Mouse (Mus musculus) gastrocnemius, postnatal 36 days (tissue): ENCODE results near the gene Prune1. TPM values are rescaled to one million over a fixed set of nuclear protein-coding genes. Genes with fewer than 3 reads are reported as not detected.

Experiments
- DNase-seq, 2 experiments: peaks; one replicate each; pipeline ENCODE4 v3.0.0; 2022
- intact Hi-C: fragments of 180-260 bp; cut with DNase I; formaldehyde crosslinking; loops from one replicate; pipeline ENCODE4 v1.15.1; 2025
- total RNA-seq, 2 experiments: library from RNA; stranded (reverse); gene quantifications; 2 replicates each; pipeline ENCODE4 v1.2.3; 2021

Prune1 gene
- total RNA-seq, 2 experiments from 2014 or later, result 39.4 to 45.5 TPM

- intact Hi-C loops, result no loop called here
- DNase-seq, result no peak
Observed at GRCm38 (mm10) chr3:95247660-95248336, 34.1 kb downstream of the Prune1 start.

DNA sequence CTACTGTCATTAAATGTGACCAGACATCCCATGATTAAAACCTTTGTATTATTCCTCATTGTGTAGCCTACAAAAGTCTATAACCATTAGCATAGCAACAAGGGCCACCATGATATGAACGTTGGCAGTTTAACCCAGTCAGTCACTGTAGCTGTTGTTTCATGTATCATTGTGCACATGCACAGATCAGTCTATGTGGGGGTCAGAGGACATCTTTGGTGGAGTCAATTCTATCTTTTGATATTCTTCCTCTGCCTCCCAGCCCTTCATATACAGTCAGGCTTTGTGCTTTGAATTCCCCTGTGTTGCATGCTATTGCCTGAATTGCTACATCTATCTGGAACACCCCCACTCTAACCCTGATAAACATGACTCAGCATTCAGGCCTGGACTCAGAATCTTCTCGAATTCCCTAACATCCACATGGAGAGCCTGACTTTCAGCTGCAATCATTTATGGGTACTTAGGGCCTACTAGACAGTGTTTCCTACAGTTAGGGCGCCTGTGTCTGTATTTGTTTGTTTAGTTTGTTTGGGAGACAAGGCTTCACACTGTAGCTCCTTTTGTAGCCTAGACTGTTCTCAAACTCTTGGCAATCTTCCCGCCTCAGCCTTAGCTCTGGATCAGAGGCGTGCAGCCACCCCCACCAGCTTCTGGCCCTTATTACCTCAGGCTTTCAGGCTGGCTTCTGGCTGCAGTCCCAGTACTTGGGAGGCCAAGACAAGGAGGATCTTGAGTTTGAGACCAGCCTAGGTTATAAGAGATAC, 35.2 kb downstream of the Prune1 start:
- intact Hi-C loops, result no loop called here

GRCm38 (mm10) chr3:95243086-95243485, 38.8 kb downstream of the Prune1 start:
- intact Hi-C loops, result no loop called here
- no peak for DNase-seq

More for the DNA sequence above, 35.2 kb downstream of the Prune1 start:
- no peak for DNase-seq

DNA sequence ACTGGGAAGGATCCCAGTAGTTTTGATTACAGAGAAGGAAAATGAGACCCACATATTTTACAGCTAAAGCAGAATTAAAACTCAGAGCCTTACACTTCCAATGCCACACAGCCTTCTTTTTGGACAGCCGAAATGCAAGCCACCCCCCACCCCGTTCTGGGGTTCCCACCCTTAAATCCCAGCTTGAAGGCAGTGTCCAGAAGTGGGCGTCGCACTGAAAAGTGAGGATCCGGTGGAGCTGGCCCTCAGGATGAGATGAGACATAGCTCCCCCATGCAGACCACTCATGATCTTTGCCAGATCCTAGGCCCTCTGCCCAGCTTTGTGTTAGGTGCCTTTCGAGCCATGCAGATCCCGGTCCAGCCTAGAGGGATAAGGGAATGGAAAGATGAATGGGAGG, 40.4 kb downstream of the Prune1 start, which contains the start of gene Gm128:
Gene Gm128 (minus strand): TSS at position 101 of the 400 bp plus-strand sequence.
- intact Hi-C loops, result no loop called here
- DNase-seq, result no peak

- intact Hi-C loops, result no loop called here
- DNase-seq, result no peak
Observed at GRCm38 (mm10) chr3:95240900-95241299, 41.0 kb downstream of the Prune1 start.

- DNase-seq, result no peak
- intact Hi-C loops, result no loop called here
Observed at GRCm38 (mm10) chr3:95239971-95240370, 41.9 kb downstream of the Prune1 start.

GRCm38 (mm10) chr3:95239022-95239421, 42.9 kb downstream of the Prune1 start:
- no peak for DNase-seq
- intact Hi-C loops, result no loop called here

GRCm38 (mm10) chr3:95237541-95238099, 44.3 kb downstream of the Prune1 start:
- intact Hi-C loops, result no loop called here
- no peak for DNase-seq

DNA sequence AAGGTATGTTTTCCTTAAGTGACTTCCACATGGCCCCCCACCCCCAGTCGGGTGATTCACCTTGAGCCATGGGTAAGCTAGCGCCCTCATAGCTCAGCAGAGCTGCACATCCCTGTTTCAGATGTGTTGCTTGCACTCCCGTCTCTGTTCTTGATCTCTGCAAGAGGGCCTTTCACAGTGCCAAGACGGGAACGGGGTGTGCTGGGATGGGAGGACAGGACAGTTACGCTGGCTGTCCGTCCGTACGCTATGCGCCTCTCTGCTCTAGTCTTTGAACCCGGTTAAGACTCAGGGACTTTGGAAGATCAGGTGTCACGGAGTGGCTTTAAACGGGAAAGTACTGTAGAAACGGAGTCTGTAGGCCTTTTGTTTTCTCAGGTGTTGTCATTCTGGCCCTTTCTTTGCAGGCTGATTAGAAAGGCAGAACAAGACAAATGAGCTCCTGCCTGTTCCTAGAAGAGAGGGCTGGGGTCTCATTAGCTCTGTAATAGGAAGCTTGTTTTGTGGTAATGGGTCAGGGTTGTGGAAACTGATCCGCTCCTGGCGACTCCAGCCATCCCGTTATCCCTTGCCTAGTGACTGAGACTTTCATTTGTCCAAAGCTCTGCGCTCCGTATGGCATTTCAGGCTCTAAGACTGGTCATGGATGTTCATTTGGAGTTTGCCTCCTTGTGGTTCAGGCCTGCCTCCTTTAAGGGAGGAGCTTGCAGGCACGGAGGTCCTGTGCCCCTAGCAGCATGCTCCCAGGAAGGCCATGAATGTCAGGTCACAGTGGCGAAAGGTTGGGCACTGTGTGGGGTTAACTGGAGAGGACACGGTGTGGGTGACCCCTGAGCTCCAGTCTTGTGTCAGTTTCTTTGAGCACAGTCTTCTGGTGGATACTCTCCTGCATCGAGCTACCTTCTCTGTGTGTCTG, 46.2 kb downstream of the Prune1 start:
- intact Hi-C loops, result no loop called here

DNA sequence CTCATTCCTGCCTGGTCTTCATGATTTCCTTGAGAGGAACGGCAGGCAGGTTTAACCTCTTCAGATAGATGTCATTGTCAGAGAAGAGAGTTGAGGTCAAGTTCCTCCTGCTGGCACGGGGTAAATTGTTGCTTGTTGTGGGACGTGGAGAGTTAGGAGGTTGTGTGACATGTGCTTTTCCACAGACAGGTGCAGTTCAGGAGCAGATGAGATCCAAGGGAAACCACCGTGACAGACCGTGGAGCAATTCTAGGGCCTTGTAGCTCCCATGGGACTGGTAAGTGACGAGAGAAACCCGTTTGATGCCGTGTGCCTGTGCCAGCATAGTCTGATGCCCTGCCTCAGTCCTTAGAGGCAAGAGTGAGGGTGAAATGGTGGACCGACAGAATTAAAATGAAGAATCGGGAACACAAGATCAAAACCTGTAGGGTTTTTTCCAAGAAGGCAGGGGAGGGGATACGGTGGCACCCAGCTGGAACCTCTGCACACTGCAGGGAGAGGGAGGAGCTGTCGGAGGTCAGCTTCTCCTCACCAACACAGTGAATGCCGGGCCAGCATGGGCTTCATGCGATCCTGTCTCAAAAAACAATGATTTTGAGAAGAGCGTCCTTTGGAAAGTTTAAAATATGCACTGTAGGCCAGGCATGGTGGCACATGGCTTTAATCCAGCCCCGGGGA, 48.4 kb downstream of the Prune1 start:
- DNase-seq, result no peak
- intact Hi-C loops, result no loop called here

More for the DNA sequence above, 46.2 kb downstream of the Prune1 start:
- no peak for DNase-seq

DNA sequence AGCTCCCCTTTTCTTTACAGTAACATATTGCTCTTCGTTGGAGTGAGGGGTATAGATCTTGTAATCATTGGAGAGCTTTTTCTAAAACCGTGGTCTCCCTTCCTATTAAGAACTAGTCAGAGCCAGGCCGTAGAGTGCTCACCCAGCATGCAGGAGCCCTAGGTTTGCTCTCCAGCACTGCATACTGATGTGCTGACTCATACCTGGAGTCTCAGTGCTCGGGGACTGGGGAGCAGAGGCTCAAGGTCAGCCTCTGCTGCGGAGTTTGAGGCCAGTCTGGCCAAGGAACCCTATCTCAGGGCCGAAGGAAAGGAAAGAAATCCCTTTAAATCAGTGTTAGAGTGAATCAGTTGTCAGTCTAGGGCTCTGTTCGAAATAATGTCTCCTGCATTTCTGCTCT, 49.1 kb downstream of the Prune1 start:
- intact Hi-C loops, result no loop called here

GRCm38 (mm10) chr3:95231298-95232221, 50.3 kb downstream of the Prune1 start, which contains the start of gene Mllt11:
Mllt11 (minus strand) TSS chr3:95232171.
- intact Hi-C loops, result no loop called here
- no peak for DNase-seq

More for the DNA sequence above, 49.1 kb downstream of the Prune1 start:
- DNase-seq, result no peak

- DNase-seq, result no peak
- intact Hi-C loops, result no loop called here
Observed at GRCm38 (mm10) chr3:95230495-95231297, 51.2 kb downstream of the Prune1 start.

GRCm38 (mm10) chr3:95229781-95230494, 51.9 kb downstream of the Prune1 start:
- peak; percentile 31 to 53 for DNase-seq
- intact Hi-C loops, result no loop called here

GRCm38 (mm10) chr3:95228894-95229780, 52.7 kb downstream of the Prune1 start:
- DNase-seq, result no peak
- intact Hi-C loops, result no loop called here
